7 mouse cellular contexts compared by ENCODE assay signal in genomic region chr3:84951698-84952097, GRCm38 (mm10).
A peak's percentile ranks its signal among the peaks of the same experiment; 100 is the strongest.
DNase-seq lines count a peak whose midpoint lies in the region; ATAC-seq and TF ChIP-seq lines count a peak whose summit lies in the region.

No protein-coding gene starts in this region.

- H3K36me3 ChIP-seq in intestine, embryonic 15.5 days, result no peaks in the 10 kb centered on the region

- 18% methylated on average over 2 of the region's 2 CpGs for WGBS in intestine, embryonic 15.5 days
- WGBS in olfactory bulb, adult 2 months, result under 1% methylated on average over 2 of the region's 2 CpGs

- H3K27ac ChIP-seq in layer of hippocampus, adult 2 months, result peak overlapping the region; percentile 99
- H3K27ac ChIP-seq in embryonic fibroblast, embryonic 13.5 days (ENCODE audit: insufficient read depth, low read length), result peak overlapping the region; percentile 61; the same call in 1 of the 2 replicates
- peak overlapping the region; percentile 68; the same call in 1 of the 2 replicates for H3K27ac ChIP-seq in intestine, embryonic 15.5 days
- peak overlapping the region; percentile 97 for H3K27ac ChIP-seq in olfactory bulb, adult 2 months (ENCODE audit: insufficient read depth, low read depth, low read length)

- H3K9ac ChIP-seq in intestine, embryonic 15.5 days, result peak overlapping the region; percentile 44; the same call in 1 of the 2 replicates

- no peaks in the 10 kb centered on the region for H3K27me3 ChIP-seq in intestine, embryonic 15.5 days (replicated peaks)

- H3K4me2 ChIP-seq in intestine, embryonic 15.5 days (replicated peaks), result peak overlapping the region; percentile 77

- peaks cover 3% of the 10 kb centered on the region; the same call in 1 of the 2 replicates for H3K4me1 ChIP-seq in embryonic fibroblast, embryonic 13.5 days (ENCODE audit: control insufficient read depth, insufficient read depth, low read length)
- no peaks in the 10 kb centered on the region for H3K4me1 ChIP-seq in intestine, embryonic 15.5 days (replicated peaks)
- H3K4me1 ChIP-seq in olfactory bulb, adult 2 months (ENCODE audit: control insufficient read depth, insufficient read depth, low read length), result no peaks in the 10 kb centered on the region

- no peak for DNase-seq in layer of hippocampus, adult 2 months (ENCODE audit: low spot score in 2 of 2)
- no peak for DNase-seq in layer of hippocampus, postnatal 25 days (ENCODE audit: extremely low spot score in 1 of 2, low spot score in 1 of 2)
- no peak for DNase-seq in frontal cortex, adult 2 months (ENCODE audit: extremely low spot score in 1 of 2, low spot score in 1 of 2)

- TF ChIP-seq CTCF in layer of hippocampus, adult 2 months (conservative IDR thresholded peaks at IDR 0.05), result no peak
- TF ChIP-seq CTCF in embryonic fibroblast, embryonic 13.5 days (IDR thresholded peaks at IDR 0.05; ENCODE audit: borderline replicate concordance, insufficient read depth, low read length), result no peak
- TF ChIP-seq CTCF in olfactory bulb, adult 2 months (IDR thresholded peaks at IDR 0.05; ENCODE audit: insufficient read depth, low read depth, low read length), result no peak

- H3K4me3 ChIP-seq in layer of hippocampus, adult 2 months, result peak overlapping the region; percentile 74
- peak overlapping the region; percentile 49 for H3K4me3 ChIP-seq in embryonic fibroblast, embryonic 13.5 days (ENCODE audit: insufficient read depth, low read length)
- peak overlapping the region; percentile 47 for H3K4me3 ChIP-seq in intestine, embryonic 15.5 days (replicated peaks)
- H3K4me3 ChIP-seq in olfactory bulb, adult 2 months (ENCODE audit: insufficient read depth, low read depth, low read length), result peak overlapping the region; percentile 68

- H3K9me3 ChIP-seq in intestine, embryonic 15.5 days, result no peaks in the 10 kb centered on the region

- TF ChIP-seq POLR2A in embryonic fibroblast, embryonic 13.5 days (IDR thresholded peaks at IDR 0.05; ENCODE audit: low read depth, low read length), result no peak
- TF ChIP-seq POLR2A in olfactory bulb, adult 2 months (IDR thresholded peaks at IDR 0.05; ENCODE audit: insufficient read depth, low read depth, low read length), result no peak

- peak; percentile 67; the same call in 1 of the 2 replicates for ATAC-seq in intestine, embryonic 15.5 days
- ATAC-seq in megakaryocyte, adult 5-6 weeks (ENCODE audit: poor library complexity, severe bottlenecking), result no peak
